Mouse (Mus musculus): ENCODE measurements around the gene Orc3. TPM values are rescaled to one million over a fixed set of nuclear protein-coding genes. Genes with fewer than 3 reads are reported as not detected.

Orc3 gene
- polyA plus RNA-seq (2021): 30.3 TPM

GRCm38 (mm10) chr4:34614630-34615094, at the start of gene Orc3, which contains the start of gene Rars2:
Orc3 (minus strand) TSS chr4:34614944.
Rars2 (plus strand) TSS chr4:34614957.
- no peak for TF ChIP-seq CTCF (IDR thresholded peaks at IDR 0.05)
- H3K27me3 ChIP-seq: no peaks in the 10 kb centered on the region
- in situ Hi-C loops (cut with MboI; ENCODE audit: low pct_unique_long_range_greater_than_20kb): no loop called here
- POLR2A ChIA-PET: no interaction called here
- ATAC-seq (peak; percentile 97), DNase-seq (ENCODE audit: low read depth, low spot score) (no peak)
- CTCF ChIA-PET: interaction anchor here (1.5 kb wide), 1 partner anchor 20 kb away, joined by 3 read pairs; no protein-coding TSS in a partner anchor

DNA sequence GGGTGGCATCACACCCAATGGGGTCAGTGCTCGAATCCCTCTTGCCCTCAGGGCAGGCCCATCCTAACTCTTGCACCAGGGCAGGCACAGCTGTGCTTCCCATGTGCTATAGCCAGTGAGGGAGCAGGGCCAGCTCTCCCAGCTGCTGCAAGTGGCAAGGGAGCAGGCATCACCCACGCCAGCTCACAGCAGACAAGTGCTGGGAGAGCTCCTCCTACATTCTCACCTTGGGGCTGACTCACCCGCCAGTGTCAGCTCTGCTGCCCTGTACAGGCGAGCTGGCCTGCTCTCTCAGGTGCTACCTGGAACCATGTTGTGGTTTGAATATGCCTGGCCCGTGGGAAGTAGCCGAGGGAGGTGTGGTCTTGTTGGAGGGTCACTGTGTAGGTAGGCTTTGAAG, 47.2 kb upstream of the Orc3 start:
- no peak for DNase-seq (ENCODE audit: low read depth, low spot score)
- no peak for ATAC-seq
- in situ Hi-C loops (cut with MboI; ENCODE audit: low pct_unique_long_range_greater_than_20kb): no loop called here
- no peaks in the 10 kb centered on the region for H3K27me3 ChIP-seq
- ChIA-PET POLR2A (interaction anchor here (0.5 to 0.8 kb wide), 2 partner anchors 46 to 603 kb away, joined by 3 read pairs; no protein-coding TSS in a partner anchor), CTCF (interaction anchor here (2.0 kb wide), 1 partner anchor 10 kb away, joined by 6 read pairs; no protein-coding TSS in a partner anchor)
- no peak for TF ChIP-seq CTCF (IDR thresholded peaks at IDR 0.05)

DNA sequence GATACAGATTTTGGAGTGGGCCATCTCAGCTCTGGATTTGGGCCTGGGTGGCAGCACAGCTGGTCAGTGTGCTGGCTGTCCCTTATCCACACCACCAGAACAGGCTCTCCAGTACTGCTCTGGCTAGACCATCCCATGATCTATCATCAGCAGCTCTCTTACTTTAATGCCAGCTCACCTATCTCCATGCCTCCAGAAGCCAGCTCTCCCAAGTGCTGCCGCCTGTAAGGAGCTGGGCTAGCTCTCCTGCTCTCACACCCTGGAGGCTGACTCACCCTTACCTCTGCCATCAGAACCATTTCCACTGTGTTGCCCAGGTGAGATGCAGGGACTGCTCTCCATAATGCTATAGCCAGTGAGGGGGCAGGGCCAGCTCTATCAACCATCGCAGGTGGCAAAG, 46.8 kb upstream of the Orc3 start:
- POLR2A ChIA-PET: interaction anchor here (0.5 to 0.8 kb wide), 2 partner anchors 46 to 603 kb away, joined by 3 read pairs; no protein-coding TSS in a partner anchor
- TF ChIP-seq CTCF (IDR thresholded peaks at IDR 0.05): no peak
- DNase-seq (ENCODE audit: low read depth, low spot score): no peak
- H3K27me3 ChIP-seq: no peaks in the 10 kb centered on the region
- CTCF ChIA-PET: interaction anchor here (2.0 kb wide), 1 partner anchor 10 kb away, joined by 6 read pairs; no protein-coding TSS in a partner anchor
- in situ Hi-C loops (cut with MboI; ENCODE audit: low pct_unique_long_range_greater_than_20kb): no loop called here
- no peak for ATAC-seq

GRCm38 (mm10) chr4:34659012-34659411, 44.3 kb upstream of the Orc3 start:
- H3K27me3 ChIP-seq: no peaks in the 10 kb centered on the region
- DNase-seq (ENCODE audit: low read depth, low spot score) (no peak), ATAC-seq (no peak)
- in situ Hi-C loops (cut with MboI; ENCODE audit: low pct_unique_long_range_greater_than_20kb): no loop called here
- no peak for TF ChIP-seq CTCF (IDR thresholded peaks at IDR 0.05)
- ChIA-PET CTCF (no interaction called here), POLR2A (no interaction called here)

- ChIA-PET CTCF (interaction anchor here (1.5 kb wide), 1 partner anchor 12 kb away, joined by 3 read pairs; no protein-coding TSS in a partner anchor), POLR2A (no interaction called here)
- no peaks in the 10 kb centered on the region for H3K27me3 ChIP-seq
- no peak for ATAC-seq
- no peak for DNase-seq (ENCODE audit: low read depth, low spot score)
- TF ChIP-seq CTCF (IDR thresholded peaks at IDR 0.05): no peak
- in situ Hi-C loops (cut with MboI; ENCODE audit: low pct_unique_long_range_greater_than_20kb): no loop called here
Measured at GRCm38 (mm10) chr4:34656101-34656500, 41.4 kb upstream of the Orc3 start.

- POLR2A ChIA-PET: no interaction called here
- TF ChIP-seq CTCF (IDR thresholded peaks at IDR 0.05): no peak
- CTCF ChIA-PET: no interaction called here
- ATAC-seq (no peak), DNase-seq (ENCODE audit: low read depth, low spot score) (no peak)
- in situ Hi-C loops (cut with MboI; ENCODE audit: low pct_unique_long_range_greater_than_20kb): no loop called here
- H3K27me3 ChIP-seq: no peaks in the 10 kb centered on the region
Measured at GRCm38 (mm10) chr4:34653179-34653578, 38.4 kb upstream of the Orc3 start.

GRCm38 (mm10) chr4:34644779-34645178, 30.0 kb upstream of the Orc3 start:
- no peak for DNase-seq (ENCODE audit: low read depth, low spot score)
- in situ Hi-C loops (cut with MboI; ENCODE audit: low pct_unique_long_range_greater_than_20kb): no loop called here
- ChIA-PET CTCF (interaction anchor here (0.7 to 1.1 kb wide), 3 partner anchors 12 to 39 kb away, joined by 3 to 4 read pairs (median 3); no protein-coding TSS in a partner anchor), POLR2A (no interaction called here)
- no peak for ATAC-seq
- H3K27me3 ChIP-seq: no peaks in the 10 kb centered on the region
- no peak for TF ChIP-seq CTCF (IDR thresholded peaks at IDR 0.05)

DNA sequence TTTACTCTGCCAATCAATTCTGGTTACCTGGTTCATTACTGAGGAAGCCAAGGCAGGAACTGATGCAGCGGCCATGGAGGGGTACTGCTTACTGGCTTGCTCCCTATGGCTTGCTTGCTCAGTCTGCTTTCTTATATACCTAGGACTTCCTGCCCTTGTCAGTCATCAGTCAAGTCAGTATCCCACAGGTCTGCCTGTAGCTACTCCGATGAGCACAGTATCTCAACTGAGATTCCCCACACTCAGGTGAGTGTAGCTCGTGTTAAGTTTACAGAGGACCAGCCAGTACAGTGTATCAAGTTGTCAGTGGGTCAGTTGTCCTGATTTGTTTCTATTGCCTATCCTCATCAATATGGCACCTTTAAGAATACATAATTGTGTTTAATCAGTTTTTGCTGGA, 26.0 kb upstream of the Orc3 start:
- no peaks in the 10 kb centered on the region for H3K27me3 ChIP-seq
- in situ Hi-C loops (cut with MboI; ENCODE audit: low pct_unique_long_range_greater_than_20kb): no loop called here
- ChIA-PET CTCF (interaction anchor here (1.3 to 1.9 kb wide), 2 partner anchors 15 to 17 kb away, joined by 3 to 6 read pairs; no protein-coding TSS in a partner anchor), POLR2A (no interaction called here)
- TF ChIP-seq CTCF (IDR thresholded peaks at IDR 0.05): no peak
- ATAC-seq (no peak), DNase-seq (ENCODE audit: low read depth, low spot score) (no peak)

GRCm38 (mm10) chr4:34639745-34640364, 25.1 kb upstream of the Orc3 start:
- no peak for ATAC-seq
- no peak for DNase-seq (ENCODE audit: low read depth, low spot score)
- in situ Hi-C loops (cut with MboI; ENCODE audit: low pct_unique_long_range_greater_than_20kb): no loop called here
- ChIA-PET POLR2A (no interaction called here), CTCF (interaction anchor here (1.9 kb wide), 1 partner anchor 14 kb away, joined by 6 read pairs; no protein-coding TSS in a partner anchor)
- no peaks in the 10 kb centered on the region for H3K27me3 ChIP-seq
- TF ChIP-seq CTCF (IDR thresholded peaks at IDR 0.05): no peak

GRCm38 (mm10) chr4:34637851-34638250, 23.1 kb upstream of the Orc3 start:
- ATAC-seq: no peak

DNA sequence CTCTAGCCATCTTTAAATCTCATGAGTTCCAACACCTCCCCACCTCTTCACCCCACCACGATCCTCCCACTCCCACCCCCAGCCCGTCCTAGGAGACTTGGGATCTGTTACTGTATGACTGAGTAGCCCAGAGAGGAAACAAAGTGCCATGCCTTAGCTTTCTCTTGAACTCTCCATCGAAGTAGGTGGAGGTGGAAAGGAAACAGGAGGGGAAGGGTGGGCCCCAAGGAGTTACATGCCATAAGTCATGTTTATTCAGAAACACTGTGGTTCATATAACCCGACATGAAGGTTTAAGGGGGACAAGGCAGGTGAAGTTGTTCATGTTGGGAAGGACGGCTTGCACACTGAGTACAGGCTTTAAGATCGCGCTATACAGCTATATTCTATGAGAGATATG, 22.6 kb upstream of the Orc3 start:
- in situ Hi-C loops (cut with MboI; ENCODE audit: low pct_unique_long_range_greater_than_20kb): no loop called here
- POLR2A ChIA-PET: no interaction called here
- ATAC-seq: no peak
- TF ChIP-seq CTCF (IDR thresholded peaks at IDR 0.05): no peak
- CTCF ChIA-PET: interaction anchor here (1.0 kb wide), 1 partner anchor 17 kb away, joined by 3 read pairs; no protein-coding TSS in a partner anchor
- H3K27me3 ChIP-seq: no peaks in the 10 kb centered on the region
- DNase-seq (ENCODE audit: low read depth, low spot score): no peak

More at GRCm38 (mm10) chr4:34637851-34638250, 23.1 kb upstream of the Orc3 start:
- CTCF ChIA-PET: no interaction called here
- no peak for TF ChIP-seq CTCF (IDR thresholded peaks at IDR 0.05)
- no peaks in the 10 kb centered on the region for H3K27me3 ChIP-seq
- no peak for DNase-seq (ENCODE audit: low read depth, low spot score)
- in situ Hi-C loops (cut with MboI; ENCODE audit: low pct_unique_long_range_greater_than_20kb): no loop called here
- POLR2A ChIA-PET: no interaction called here

Measured in Patski (cell line).